Mouse (Mus musculus): ENCODE measurements around the gene Wnt10b. TPM values are rescaled to one million over a fixed set of nuclear protein-coding genes. Genes with fewer than 3 reads are reported as not detected.
A peak's percentile ranks its signal among the peaks of the same experiment; 100 is the strongest.

Gene Wnt10b
- polyA plus RNA-seq, 1 experiment from 2014 or later: 0.07 TPM

DNA sequence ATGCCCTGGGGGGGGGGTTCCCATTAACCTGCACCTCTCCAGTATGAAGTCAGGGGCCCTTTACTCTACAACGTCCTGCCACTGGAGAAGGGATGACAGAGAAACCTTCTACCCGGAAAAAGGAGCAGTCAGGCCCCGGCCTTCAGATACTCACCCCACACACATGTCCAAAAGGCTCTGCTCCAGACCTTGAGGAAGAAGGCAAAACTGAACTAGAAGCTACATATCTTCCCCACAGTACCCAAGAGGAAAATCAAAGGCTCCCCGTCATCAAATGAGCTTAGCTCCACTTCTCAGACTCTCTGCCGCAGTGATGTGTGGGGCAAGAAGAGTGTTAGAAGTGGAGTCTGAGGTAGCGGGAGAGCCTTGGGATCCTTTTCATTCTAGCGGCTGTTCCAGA lies 51.2 kb downstream of the Wnt10b start:
- ATAC-seq (ENCODE audit: extremely low read depth, insufficient number of reproducible peaks, low FRiP score, low TSS enrichment): no peak
- peak overlapping the region; percentile 94 for H3K4me2 ChIP-seq

DNA sequence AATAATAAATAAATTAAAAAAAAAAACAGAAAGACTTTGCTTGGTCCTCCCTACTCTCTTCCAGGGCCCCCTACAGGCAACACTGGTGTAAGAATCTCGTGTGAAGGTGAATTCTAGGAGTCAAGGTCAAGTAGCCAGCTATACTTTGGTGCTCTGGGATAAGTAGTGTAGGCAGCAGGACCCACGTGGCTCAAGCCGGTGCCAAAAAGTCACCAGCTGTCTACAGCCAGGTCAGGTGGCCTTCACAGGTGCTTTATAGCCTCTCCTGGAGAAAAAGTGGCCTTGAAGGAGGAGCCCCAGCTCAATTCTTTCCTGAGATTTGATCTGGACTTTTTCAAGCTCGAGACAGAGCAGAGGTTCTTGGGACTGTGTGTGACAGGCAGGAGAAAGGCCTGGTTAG lies 51.9 kb downstream of the Wnt10b start:
- peaks cover 36% of the 10 kb centered on the region for H3K4me1 ChIP-seq
- H3K4me2 ChIP-seq: no peak overlapping the region
- no peak for ATAC-seq (ENCODE audit: extremely low read depth, insufficient number of reproducible peaks, low FRiP score, low TSS enrichment)
- no peak overlapping the region for H3K4me3 ChIP-seq
- peaks cover 56% of the 10 kb centered on the region for H3K27me3 ChIP-seq (replicated peaks)
- no peaks in the 10 kb centered on the region for H3K36me3 ChIP-seq
- H3K27ac ChIP-seq (replicated peaks): no peak overlapping the region
- H3K9ac ChIP-seq: no peak overlapping the region
- no peaks in the 10 kb centered on the region for H3K9me3 ChIP-seq
- WGBS: 79% methylated on average over 4 of the region's 4 CpGs

More for the DNA sequence above, 51.2 kb downstream of the Wnt10b start:
- Histone ChIP-seq H3K9me3 (no peaks in the 10 kb centered on the region), H3K4me1 (peaks cover 36% of the 10 kb centered on the region), H3K27ac (replicated peaks) (no peak overlapping the region), H3K27me3 (replicated peaks) (peaks cover 50% of the 10 kb centered on the region), H3K9ac (peak overlapping the region; percentile 81), H3K36me3 (no peaks in the 10 kb centered on the region), H3K4me3 (peak overlapping the region; percentile 66)
- 46% methylated on average over 7 of the region's 7 CpGs for WGBS

- peaks cover 64% of the 10 kb centered on the region for H3K27me3 ChIP-seq (replicated peaks)
- peak overlapping the region; percentile 21; the same call in 1 of the 2 replicates for H3K4me2 ChIP-seq
- no peak overlapping the region for H3K9ac ChIP-seq
- H3K27ac ChIP-seq (replicated peaks): no peak overlapping the region
- no peaks in the 10 kb centered on the region for H3K9me3 ChIP-seq
- H3K36me3 ChIP-seq: no peaks in the 10 kb centered on the region
- H3K4me3 ChIP-seq: no peak overlapping the region
- peaks cover 36% of the 10 kb centered on the region for H3K4me1 ChIP-seq
- WGBS: 27% methylated on average over 19 of the region's 19 CpGs
- ATAC-seq (ENCODE audit: extremely low read depth, insufficient number of reproducible peaks, low FRiP score, low TSS enrichment): no peak
Measured at GRCm38 (mm10) chr15:98724441-98724840, 53.5 kb downstream of the Wnt10b start.

- no peaks in the 10 kb centered on the region for H3K36me3 ChIP-seq
- no peak overlapping the region for H3K27ac ChIP-seq (replicated peaks)
- H3K27me3 ChIP-seq (replicated peaks): peaks cover 64% of the 10 kb centered on the region
- H3K9me3 ChIP-seq: no peaks in the 10 kb centered on the region
- 47% methylated on average over 14 of the region's 14 CpGs for WGBS
- ATAC-seq (ENCODE audit: extremely low read depth, insufficient number of reproducible peaks, low FRiP score, low TSS enrichment): no peak
- no peak overlapping the region for H3K9ac ChIP-seq
- H3K4me2 ChIP-seq: peak overlapping the region; percentile 24
- peaks cover 29% of the 10 kb centered on the region for H3K4me1 ChIP-seq
- H3K4me3 ChIP-seq: no peak overlapping the region
Measured at GRCm38 (mm10) chr15:98722854-98723253, 55.1 kb downstream of the Wnt10b start.

DNA sequence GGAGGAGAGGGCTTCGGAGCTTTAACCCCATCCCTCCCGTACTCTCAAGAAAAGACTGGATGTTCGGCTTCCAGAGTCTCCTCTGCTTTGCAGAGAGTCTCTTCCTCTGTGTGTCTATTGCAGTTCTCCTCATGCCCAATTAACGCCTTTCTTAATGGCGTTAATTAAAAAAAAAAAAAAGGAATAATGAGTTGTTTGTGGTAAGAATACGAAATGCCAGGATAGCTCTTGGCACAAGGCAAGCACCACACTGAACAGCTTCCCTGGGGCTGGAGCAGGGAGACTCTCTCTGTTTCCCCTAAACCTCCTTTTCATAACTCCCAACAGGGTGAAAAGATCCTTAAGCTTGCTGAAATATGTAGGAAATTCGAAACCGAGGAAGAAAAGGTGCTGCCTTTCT lies 55.8 kb downstream of the Wnt10b start:
- 69% methylated on average over 8 of the region's 8 CpGs for WGBS
- H3K9ac ChIP-seq: no peak overlapping the region

More for the DNA sequence above, 55.8 kb downstream of the Wnt10b start:
- no peak for ATAC-seq (ENCODE audit: extremely low read depth, insufficient number of reproducible peaks, low FRiP score, low TSS enrichment)
- Histone ChIP-seq H3K4me3 (no peak overlapping the region), H3K4me1 (peaks cover 24% of the 10 kb centered on the region), H3K4me2 (no peak overlapping the region), H3K36me3 (no peaks in the 10 kb centered on the region), H3K27me3 (replicated peaks) (peaks cover 69% of the 10 kb centered on the region), H3K9me3 (no peaks in the 10 kb centered on the region), H3K27ac (replicated peaks) (no peak overlapping the region)

Other genes with a start within 250 kb of the Wnt10b start
- gene Kansl2, start 243.9 kb downstream of the Wnt10b start, polyA plus RNA-seq (2015; fragmentation: Nextera tagmentation; extraction: Ambion mirVana): 80.4 and 81.1 TPM in 2 replicates
- 35.2 and 35.8 TPM in 2 replicates for gene Ccnt1, start 207.2 kb downstream of the Wnt10b start, polyA plus RNA-seq (2015; fragmentation: Nextera tagmentation; extraction: Ambion mirVana)
- 0.29 and 0.48 TPM in 2 replicates for gene 4930415O20Rik, start 207.1 kb downstream of the Wnt10b start, polyA plus RNA-seq (2015; fragmentation: Nextera tagmentation; extraction: Ambion mirVana)
- 29.0 and 32.4 TPM in 2 replicates for gene Adcy6, start 168.1 kb downstream of the Wnt10b start, polyA plus RNA-seq (2015; fragmentation: Nextera tagmentation; extraction: Ambion mirVana)
- gene Cacnb3, start 147.3 kb downstream of the Wnt10b start, polyA plus RNA-seq (2015; fragmentation: Nextera tagmentation; extraction: Ambion mirVana): 9.5 and 10.8 TPM in 2 replicates
- 16.5 and 20.8 TPM in 2 replicates for gene Ddx23, start 115.3 kb downstream of the Wnt10b start, polyA plus RNA-seq (2015; fragmentation: Nextera tagmentation; extraction: Ambion mirVana)
- gene Rnd1, start 100.7 kb downstream of the Wnt10b start, polyA plus RNA-seq (2015; fragmentation: Nextera tagmentation; extraction: Ambion mirVana): 1.3 TPM in 2 replicates
- gene Ccdc65, start 69.9 kb downstream of the Wnt10b start, polyA plus RNA-seq (2015; fragmentation: Nextera tagmentation; extraction: Ambion mirVana): 0.32 and 0.39 TPM in 2 replicates
- 19.8 and 24.5 TPM in 2 replicates for gene Fkbp11, start 50.0 kb downstream of the Wnt10b start, polyA plus RNA-seq (2015; fragmentation: Nextera tagmentation; extraction: Ambion mirVana)
- gene Arf3, start 14.9 kb downstream of the Wnt10b start, polyA plus RNA-seq (2015; fragmentation: Nextera tagmentation; extraction: Ambion mirVana): 31.2 and 32.5 TPM in 2 replicates
- gene Wnt1, start 11.7 kb upstream of the Wnt10b start, polyA plus RNA-seq (2015; fragmentation: Nextera tagmentation; extraction: Ambion mirVana): not detected in 2 replicates
- 0.09 and 0.16 TPM in 2 replicates for gene Ddn, start 31.3 kb upstream of the Wnt10b start, polyA plus RNA-seq (2015; fragmentation: Nextera tagmentation; extraction: Ambion mirVana)
- gene Prkag1, start 53.4 kb upstream of the Wnt10b start, polyA plus RNA-seq (2015; fragmentation: Nextera tagmentation; extraction: Ambion mirVana): 88.3 and 95.1 TPM in 2 replicates
- 8.1 and 8.9 TPM in 2 replicates for gene Kmt2d, start 93.1 kb upstream of the Wnt10b start, polyA plus RNA-seq (2015; fragmentation: Nextera tagmentation; extraction: Ambion mirVana)
- 6.2 and 6.6 TPM in 2 replicates for gene Rhebl1, start 116.4 kb upstream of the Wnt10b start, polyA plus RNA-seq (2015; fragmentation: Nextera tagmentation; extraction: Ambion mirVana)
- 2.1 and 2.3 TPM in 2 replicates for gene Dhh, start 120.4 kb upstream of the Wnt10b start, polyA plus RNA-seq (2015; fragmentation: Nextera tagmentation; extraction: Ambion mirVana)
- gene Lmbr1l, start 140.1 kb upstream of the Wnt10b start, polyA plus RNA-seq (2015; fragmentation: Nextera tagmentation; extraction: Ambion mirVana): 13.5 and 15.0 TPM in 2 replicates
- gene Tuba1b, start 156.4 kb upstream of the Wnt10b start, polyA plus RNA-seq (2015; fragmentation: Nextera tagmentation; extraction: Ambion mirVana): 1,584 and 1,655 TPM in 2 replicates
- gene Gm49450, start 175.4 kb upstream of the Wnt10b start, polyA plus RNA-seq (2015; fragmentation: Nextera tagmentation; extraction: Ambion mirVana): not detected in 2 replicates
- 1,012 and 1,030 TPM in 2 replicates for gene Tuba1a, start 175.6 kb upstream of the Wnt10b start, polyA plus RNA-seq (2015; fragmentation: Nextera tagmentation; extraction: Ambion mirVana)